14 mouse cellular contexts compared by ENCODE assay signal in genomic region chr7:65064638-65065037, GRCm38 (mm10).
"Had no signal": no experiment of that assay in that cellular context is flagged by ENCODE, and none has a peak within 500 bp of the region (broad histone marks: within the 10 kb centered on the region; RNA-seq: fewer than 3 reads in every experiment).

No protein-coding gene starts in this region.

- H3K9ac ChIP-seq: kidney, embryonic 15.5 days; liver, embryonic 13.5 days; midbrain, embryonic 13.5 days; stomach, embryonic 15.5 days had no signal

- H3K4me1 ChIP-seq: kidney, embryonic 15.5 days; liver, embryonic 13.5 days; stomach, embryonic 15.5 days had no signal

- H3K4me2 ChIP-seq: kidney, embryonic 15.5 days; liver, embryonic 13.5 days; midbrain, embryonic 13.5 days; stomach, embryonic 15.5 days had no signal

- DNase-seq: kidney, postnatal 10 days; kidney, postnatal 36 days; layer of hippocampus, postnatal 36 days; liver, embryonic 13.5 days; lung, adult 2 months; lung, postnatal 14 days; lung, postnatal 4 days; right cerebral cortex, postnatal 25 days; spleen, adult 18-20 months; thymus, postnatal 25 days had no signal

- H3K9me3 ChIP-seq: kidney, embryonic 15.5 days; liver, embryonic 13.5 days; midbrain, embryonic 13.5 days; stomach, embryonic 15.5 days had no signal

- H3K36me3 ChIP-seq: kidney, embryonic 15.5 days; liver, embryonic 13.5 days; midbrain, embryonic 13.5 days; stomach, embryonic 15.5 days had no signal

- H3K27me3 ChIP-seq: kidney, embryonic 15.5 days; liver, embryonic 13.5 days; midbrain, embryonic 13.5 days; stomach, embryonic 15.5 days had no signal

- H3K27ac ChIP-seq: kidney, embryonic 15.5 days; left cerebral cortex, adult 2 months; liver, embryonic 13.5 days; midbrain, embryonic 13.5 days; stomach, embryonic 15.5 days had no signal

- H3K4me3 ChIP-seq: kidney, embryonic 15.5 days; left cerebral cortex, adult 2 months; liver, embryonic 13.5 days; midbrain, embryonic 13.5 days; stomach, embryonic 15.5 days had no signal
